Mouse (Mus musculus): Measurements from ENCODE around the gene Lrp2. TPM values are rescaled to one million over a fixed set of nuclear protein-coding genes. Genes with fewer than 3 reads are reported as not detected.

The Lrp2 gene
- total and polyA plus RNA-seq, 3 experiments, result under 0.01 to 0.07 (median 0.01) TPM

DNA sequence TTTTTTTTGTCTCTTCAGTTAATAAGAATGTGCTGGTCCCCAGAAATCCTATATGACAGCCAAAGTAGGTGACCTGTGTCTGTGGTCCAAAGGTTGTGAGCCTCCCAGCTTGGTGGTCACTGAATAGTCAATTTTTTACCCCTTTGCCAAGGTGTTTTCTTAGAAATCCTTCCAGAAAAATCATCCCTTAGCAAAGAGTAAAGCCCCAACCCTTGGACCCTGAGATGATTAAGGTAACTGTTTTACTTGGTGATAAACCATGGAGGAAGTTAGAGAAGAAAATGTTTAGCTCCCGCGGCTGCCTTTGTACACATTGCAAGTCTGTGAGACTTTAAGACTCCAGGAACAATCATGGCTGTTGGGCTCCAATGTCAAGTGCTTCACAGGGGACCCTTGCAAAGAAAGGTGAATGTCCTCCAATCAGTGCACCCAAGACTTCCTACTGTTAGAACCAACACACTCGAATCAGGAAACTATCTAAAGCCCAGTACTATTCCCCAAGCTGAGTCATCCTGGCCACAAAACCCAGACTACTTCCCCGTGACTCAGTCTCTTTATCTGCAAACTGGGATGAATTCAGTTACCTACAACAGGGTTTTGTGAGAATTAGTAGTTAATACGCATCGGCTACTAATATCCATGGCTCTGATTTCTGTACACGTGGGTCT is 18.0 kb upstream of the Lrp2 start:
- Histone ChIP-seq H3K79me2 (replicated peaks; ENCODE audit: control insufficient read depth, extremely low read depth, insufficient read depth, poor library complexity, severe bottlenecking) (no peaks in the 10 kb centered on the region), H3K36me3 (replicated peaks in 1 of 2; ENCODE audit: control insufficient read depth in 1 of 2, insufficient read depth in 1 of 2, low read length in 1 of 2) (no peaks in the 10 kb centered on the region), H3K27me3 (replicated peaks) (no peaks in the 10 kb centered on the region), H3K4me3 (replicated peaks in 1 of 3; ENCODE audit: low read depth in 2 of 3, low read length in 2 of 3, poor library complexity in 1 of 3) (no peak overlapping the region), H3K9ac (ENCODE audit: insufficient read depth, low read depth) (no peak overlapping the region), H3K4me2 (ENCODE audit: insufficient read depth, low read depth, poor library complexity, severe bottlenecking) (no peak overlapping the region), H3K4me1 (ENCODE audit: control insufficient read depth in 1 of 2, insufficient read depth in 2 of 2) (no peaks in the 10 kb centered on the region), H3K27ac (ENCODE audit: insufficient read depth, low read depth) (no peak overlapping the region), H3K9me3 (replicated peaks; ENCODE audit: low read length) (no peaks in the 10 kb centered on the region)
- in situ Hi-C loops (cut with MboI; ENCODE audit: low pct_ligation_motif_present, low pct_unique_long_range_greater_than_20kb, low sequenced_read_pairs) (no loop called here), dilution Hi-C loops (cut with MboI; ENCODE audit: extremely low pct_ligation_motif_present, extremely low pct_unique_long_range_greater_than_20kb, low sequenced_read_pairs) (no loop called here)
- TF ChIP-seq POLR2A (IDR thresholded peaks at IDR 0.05; ENCODE audit: low read depth, low read length), result no peak
- TF ChIP-seq ZNF384 (IDR thresholded peaks at IDR 0.05; ENCODE audit: low read depth, low read length), result no peak
- TF ChIP-seq ELF1 (IDR thresholded peaks at IDR 0.05; ENCODE audit: low read depth, low read length), result no peak
- TF ChIP-seq TBP (conservative IDR thresholded peaks at IDR 0.05; ENCODE audit: low read depth, low read length), result no peak
- TF ChIP-seq SIN3A (IDR thresholded peaks at IDR 0.05; ENCODE audit: low read length), result no peak
- TF ChIP-seq ETS1 (conservative IDR thresholded peaks at IDR 0.05; ENCODE audit: low read depth, low read length), result no peak
- TF ChIP-seq SMC3 (IDR thresholded peaks at IDR 0.05; ENCODE audit: low read depth, low read length), result no peak
- TF ChIP-seq CHD2 (IDR thresholded peaks at IDR 0.05; ENCODE audit: low read length), result no peak
- no peak for TF ChIP-seq MEF2A (IDR thresholded peaks at IDR 0.05; ENCODE audit: borderline replicate concordance, low read depth, low read length)
- TF ChIP-seq MAFK (IDR thresholded peaks at IDR 0.05; ENCODE audit: insufficient replicate concordance, low read length), result no peak
- no peak for TF ChIP-seq POLR2AphosphoS2 (IDR thresholded peaks at IDR 0.05; ENCODE audit: low read depth, low read length)
- no peak for TF ChIP-seq JUN (IDR thresholded peaks at IDR 0.05; ENCODE audit: insufficient read depth, low read depth, low read length)
- TF ChIP-seq GABPA (IDR thresholded peaks at IDR 0.05; ENCODE audit: insufficient replicate concordance, low read depth, low read length), result no peak
- no peak for TF ChIP-seq USF2 (conservative IDR thresholded peaks at IDR 0.05; ENCODE audit: low read depth, low read length)
- TF ChIP-seq E2F4 (IDR thresholded peaks at IDR 0.05; ENCODE audit: insufficient replicate concordance, low read depth, low read length), result no peak
- no peak for TF ChIP-seq PAX5 (IDR thresholded peaks at IDR 0.05; ENCODE audit: low read length)
- TF ChIP-seq ZKSCAN1 (IDR thresholded peaks at IDR 0.05; ENCODE audit: borderline replicate concordance, low read depth, low read length), result no peak
- no peak for TF ChIP-seq IRF4 (IDR thresholded peaks at IDR 0.05; ENCODE audit: low read depth, low read length)
- TF ChIP-seq ZC3H11A (IDR thresholded peaks at IDR 0.05; ENCODE audit: low read depth, low read length), result no peak
- DNase-seq (ENCODE audit: extremely low read depth), result no peak

- in situ Hi-C loops (cut with MboI; ENCODE audit: low pct_ligation_motif_present, low pct_unique_long_range_greater_than_20kb, low sequenced_read_pairs) (no loop called here), dilution Hi-C loops (cut with MboI; ENCODE audit: extremely low pct_ligation_motif_present, extremely low pct_unique_long_range_greater_than_20kb, low sequenced_read_pairs) (no loop called here)
- no peak for DNase-seq (ENCODE audit: extremely low read depth)
- Histone ChIP-seq H3K79me2 (replicated peaks; ENCODE audit: control insufficient read depth, extremely low read depth, insufficient read depth, poor library complexity, severe bottlenecking) (no peaks in the 10 kb centered on the region), H3K4me2 (ENCODE audit: insufficient read depth, low read depth, poor library complexity, severe bottlenecking) (no peak overlapping the region), H3K36me3 (replicated peaks in 1 of 2; ENCODE audit: control insufficient read depth in 1 of 2, insufficient read depth in 1 of 2, low read length in 1 of 2) (no peaks in the 10 kb centered on the region), H3K4me1 (ENCODE audit: control insufficient read depth in 1 of 2, insufficient read depth in 2 of 2) (peaks cover 0 to 4% of the 10 kb centered on the region in 2 experiments; a peak in 1 of 4 replicates), H3K27me3 (replicated peaks) (no peaks in the 10 kb centered on the region), H3K9ac (ENCODE audit: insufficient read depth, low read depth) (no peak overlapping the region), H3K27ac (ENCODE audit: insufficient read depth, low read depth) (no peak overlapping the region), H3K4me3 (replicated peaks in 1 of 3; ENCODE audit: low read depth in 2 of 3, low read length in 2 of 3, poor library complexity in 1 of 3) (no peak overlapping the region), H3K9me3 (replicated peaks; ENCODE audit: low read length) (no peaks in the 10 kb centered on the region)
- TF ChIP-seq KAT2A (IDR thresholded peaks at IDR 0.05; ENCODE audit: insufficient replicate concordance, low read length) (no peak), HCFC1 (IDR thresholded peaks at IDR 0.05; ENCODE audit: low read depth, low read length) (no peak), ZMIZ1 (IDR thresholded peaks at IDR 0.05; ENCODE audit: low read depth, low read length) (no peak), MYC (IDR thresholded peaks at IDR 0.05; ENCODE audit: low read depth, low read length) (no peak), TCF12 (IDR thresholded peaks at IDR 0.05; ENCODE audit: low read depth, low read length) (no peak)
Observed at GRCm38 (mm10) chr2:69593168-69593567, 7.3 kb upstream of the Lrp2 start.
